Mouse (Mus musculus) CD4-positive, CD25-positive, alpha-beta regulatory T cell, adult 4 months (primary cell): Measurements from ENCODE around the gene Bcl11a. TPM values are rescaled to one million over a fixed set of nuclear protein-coding genes. Genes with fewer than 3 reads are reported as not detected.

Source experiments
- ATAC-seq: one replicate; pipeline ENCODE4 v1.8.0; 2017
- polyA plus RNA-seq, 2 experiments: library from polyadenylated mRNA; unstranded; fragments of 100-300 nt; shearing (Covaris generic); gene quantifications; one replicate each; pipeline ENCODE4 v1.2.1; 2017

Gene Bcl11a
- polyA plus RNA-seq, 2 experiments from 2014 or later = 0.23 to 0.79 TPM

GRCm38 (mm10) chr11:24161458-24161857 lies 83.6 kb downstream of the Bcl11a start:
- no peak for ATAC-seq

GRCm38 (mm10) chr11:24162056-24162455 lies 84.2 kb downstream of the Bcl11a start:
- ATAC-seq = no peak

GRCm38 (mm10) chr11:24163072-24163471 lies 85.2 kb downstream of the Bcl11a start:
- no peak for ATAC-seq

- ATAC-seq = no peak
Measured at GRCm38 (mm10) chr11:24164065-24164464, 86.2 kb downstream of the Bcl11a start.

GRCm38 (mm10) chr11:24171675-24172285 lies 93.9 kb downstream of the Bcl11a start:
- no peak for ATAC-seq

- ATAC-seq = no peak
Measured at GRCm38 (mm10) chr11:24172585-24172984, 94.7 kb downstream of the Bcl11a start.

GRCm38 (mm10) chr11:24174161-24174792 lies 96.4 kb downstream of the Bcl11a start:
- no peak for ATAC-seq

GRCm38 (mm10) chr11:24177458-24177857 lies 99.6 kb downstream of the Bcl11a start:
- ATAC-seq = no peak

- no peak for ATAC-seq
Measured at GRCm38 (mm10) chr11:24178823-24179476, 101.1 kb downstream of the Bcl11a start.

- ATAC-seq = no peak
Measured at GRCm38 (mm10) chr11:24180040-24180439, 102.2 kb downstream of the Bcl11a start.

GRCm38 (mm10) chr11:24183501-24183900 lies 105.6 kb downstream of the Bcl11a start:
- ATAC-seq = no peak

- no peak for ATAC-seq
Measured at GRCm38 (mm10) chr11:24184932-24185331, 107.1 kb downstream of the Bcl11a start.

- ATAC-seq = no peak
Measured at GRCm38 (mm10) chr11:24190411-24190810, 112.6 kb downstream of the Bcl11a start.

GRCm38 (mm10) chr11:24196460-24197190 lies 118.8 kb downstream of the Bcl11a start:
- ATAC-seq = no peak

GRCm38 (mm10) chr11:24197424-24197823 lies 119.6 kb downstream of the Bcl11a start:
- ATAC-seq = no peak

GRCm38 (mm10) chr11:24199560-24199959 lies 121.7 kb downstream of the Bcl11a start:
- no peak for ATAC-seq

- no peak for ATAC-seq
Measured at GRCm38 (mm10) chr11:24200310-24200709, 122.5 kb downstream of the Bcl11a start.

GRCm38 (mm10) chr11:24201223-24201622 lies 123.4 kb downstream of the Bcl11a start:
- no peak for ATAC-seq

GRCm38 (mm10) chr11:24202641-24203361 lies 124.9 kb downstream of the Bcl11a start:
- no peak for ATAC-seq

- no peak for ATAC-seq
Measured at GRCm38 (mm10) chr11:24203489-24203888, 125.6 kb downstream of the Bcl11a start.

- ATAC-seq = no peak
Measured at GRCm38 (mm10) chr11:24208951-24209351, 131.1 kb downstream of the Bcl11a start.

- ATAC-seq = no peak
Measured at GRCm38 (mm10) chr11:24214509-24215134, 136.8 kb downstream of the Bcl11a start.
